Mouse (Mus musculus) 3134 (cell line): ENCODE data around the gene Agps.

Experiments
- DNase-seq: peaks from one replicate; pipeline ENCODE4 v3.0.0-alpha.2; 2011; ENCODE audit warnings: low spot score; ENCODE audit not compliant: insufficient read length; ENCODE audit errors: extremely low read depth

Gene Agps

GRCm38 (mm10) chr2:75831881-75832633 lies at the start of gene Agps:
TSS of gene Agps (plus strand) at chr2:75832177.
- peak; percentile 91 for DNase-seq

- DNase-seq: peak; percentile 20
Observed at GRCm38 (mm10) chr2:75786075-75786474, 45.9 kb upstream of the Agps start.

GRCm38 (mm10) chr2:75788511-75788910 lies 43.5 kb upstream of the Agps start:
- DNase-seq: no peak

GRCm38 (mm10) chr2:75789959-75790523 lies 41.9 kb upstream of the Agps start:
- no peak for DNase-seq

- DNase-seq: no peak
Observed at GRCm38 (mm10) chr2:75791561-75792308, 40.2 kb upstream of the Agps start.

GRCm38 (mm10) chr2:75792377-75793203 lies 39.4 kb upstream of the Agps start:
- no peak for DNase-seq

- no peak for DNase-seq
Observed at GRCm38 (mm10) chr2:75796181-75796580, 35.8 kb upstream of the Agps start.

GRCm38 (mm10) chr2:75798434-75798970 lies 33.5 kb upstream of the Agps start:
- DNase-seq: no peak

- DNase-seq: no peak
Observed at GRCm38 (mm10) chr2:75805767-75806166, 26.2 kb upstream of the Agps start.

- no peak for DNase-seq
Observed at GRCm38 (mm10) chr2:75806891-75807290, 25.1 kb upstream of the Agps start.

GRCm38 (mm10) chr2:75807460-75807859 lies 24.5 kb upstream of the Agps start:
- DNase-seq: no peak

- DNase-seq: no peak
Observed at GRCm38 (mm10) chr2:75814880-75815279, 17.1 kb upstream of the Agps start.

GRCm38 (mm10) chr2:75815521-75815920 lies 16.5 kb upstream of the Agps start:
- DNase-seq: no peak

GRCm38 (mm10) chr2:75816673-75817072 lies 15.3 kb upstream of the Agps start:
- no peak for DNase-seq

GRCm38 (mm10) chr2:75818719-75819118 lies 13.3 kb upstream of the Agps start:
- no peak for DNase-seq

GRCm38 (mm10) chr2:75819796-75820195 lies 12.2 kb upstream of the Agps start:
- DNase-seq: no peak

GRCm38 (mm10) chr2:75821971-75822751 lies 9.8 kb upstream of the Agps start:
- DNase-seq: no peak

GRCm38 (mm10) chr2:75823736-75824135 lies 8.2 kb upstream of the Agps start:
- no peak for DNase-seq

GRCm38 (mm10) chr2:75824144-75824543 lies 7.8 kb upstream of the Agps start:
- no peak for DNase-seq

- no peak for DNase-seq
Observed at GRCm38 (mm10) chr2:75824846-75825245, 7.1 kb upstream of the Agps start.
